Mouse (Mus musculus) hindbrain, embryonic 12.5 days (tissue): ENCODE results near the gene Ddc. TPM values are rescaled to one million over a fixed set of nuclear protein-coding genes. Genes with fewer than 3 reads are reported as not detected.

Experiments
- ATAC-seq: fragments of 200-750 bp; cut with Nextera tagmentation; 2 replicates; pipeline ENCODE4 v1.8.0; 2017; ENCODE audit warnings: moderate TSS enrichment; ENCODE audit not compliant: low FRiP score
- H3K27ac ChIP-seq: fragments of 300-500 bp; sonication (generic); 2 replicates; pipeline ENCODE4 v1.5.1; 2016; ENCODE audit warnings: mild to moderate bottlenecking
- H3K27me3 ChIP-seq: fragments of 300-500 bp; sonication (generic); 2 replicates; pipeline ENCODE4 v1.6.1; 2016; ENCODE audit warnings: mild to moderate bottlenecking
- H3K36me3 ChIP-seq: fragments of 300-500 bp; sonication (generic); 2 replicates; pipeline ENCODE4 v1.6.1; 2016; ENCODE audit warnings: mild to moderate bottlenecking
- H3K4me1 ChIP-seq: fragments of 300-500 bp; sonication (generic); 2 replicates; pipeline ENCODE4 v1.6.1; 2016
- H3K4me2 ChIP-seq: fragments of 300-500 bp; sonication (generic); replicated peaks from 2 replicates; pipeline ENCODE4 v1.6.1; 2016; ENCODE audit warnings: mild to moderate bottlenecking
- H3K4me3 ChIP-seq: fragments of 300-500 bp; sonication (generic); 2 replicates; pipeline ENCODE4 v1.5.1; 2016; ENCODE audit warnings: mild to moderate bottlenecking
- H3K9ac ChIP-seq: fragments of 300-500 bp; sonication (generic); 2 replicates; pipeline ENCODE4 v1.6.1; 2016; ENCODE audit warnings: mild to moderate bottlenecking, moderate library complexity
- H3K9me3 ChIP-seq: fragments of 300-500 bp; sonication (generic); replicated peaks from 2 replicates; pipeline ENCODE4 v1.6.1; 2016; ENCODE audit warnings: mild to moderate bottlenecking
- WGBS: fragments of 180-500 bp; shearing (Covaris S2); methylation state at CpG from one replicate; pipeline ENCODE4 v1.1.7; 2016; 5-methylcytosine and 5-hydroxymethylcytosine counted together
- polyA plus RNA-seq: library from polyadenylated mRNA; unstranded; fragments of >200 nt; fragmentation: Nextera tagmentation; extraction: Ambion mirVana; gene quantifications from 2 replicates; pipeline ENCODE4 v1.2.1, GENCODE M21; 2016

Gene Ddc
- polyA plus RNA-seq, 1 experiment from 2014 or later, result 8.3 TPM

DNA sequence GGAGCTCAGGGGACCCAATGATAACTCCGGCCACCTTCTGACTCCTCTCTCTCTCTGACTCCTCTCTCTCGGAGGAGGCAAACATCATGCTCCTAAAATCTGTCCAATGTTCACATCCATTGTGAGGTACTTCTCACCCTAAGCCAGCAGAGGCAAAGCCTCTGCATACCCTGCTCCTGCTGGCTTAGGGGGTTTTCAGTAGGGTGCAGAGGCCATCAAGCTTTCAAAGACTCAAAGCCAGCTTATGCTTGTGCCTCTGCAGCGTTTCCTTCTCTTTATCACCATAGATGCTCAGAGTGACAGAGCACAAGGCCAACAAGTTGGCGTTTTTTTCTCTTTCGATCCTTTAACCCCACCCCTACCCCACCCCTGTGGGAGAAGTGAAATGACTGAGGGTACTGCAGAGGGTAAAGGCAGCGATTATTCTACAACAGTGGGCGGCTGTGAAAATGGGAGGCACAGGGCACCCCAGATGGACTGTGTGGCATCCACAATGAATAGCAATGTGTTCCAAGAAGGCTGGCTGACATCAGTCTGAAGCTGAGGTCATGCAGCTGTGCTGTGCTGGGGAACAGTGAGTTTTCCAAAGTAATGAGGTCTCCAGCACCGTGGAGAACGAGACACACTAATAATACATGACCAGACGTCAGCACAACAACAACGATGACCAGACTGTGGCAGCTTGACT lies 34.3 kb upstream of the Ddc start:
- peak overlapping the region; percentile 23; the same call in 1 of the 2 replicates for H3K27ac ChIP-seq
- peaks cover 43% of the 10 kb centered on the region for H3K36me3 ChIP-seq
- H3K4me3 ChIP-seq, result no peak overlapping the region
- H3K4me1 ChIP-seq, result peaks cover 9% of the 10 kb centered on the region; the same call in 1 of the 2 replicates
- 50% methylated on average over 11 of the region's 11 CpGs for WGBS
- peak; percentile 42; the same call in 1 of the 2 replicates for ATAC-seq
- H3K9ac ChIP-seq, result no peak overlapping the region
- H3K9me3 ChIP-seq, result no peaks in the 10 kb centered on the region
- H3K27me3 ChIP-seq, result no peaks in the 10 kb centered on the region
- H3K4me2 ChIP-seq, result no peak overlapping the region

- 49% methylated on average over 5 of the region's 5 CpGs for WGBS
- Histone ChIP-seq H3K27me3 (no peaks in the 10 kb centered on the region), H3K4me1 (peaks cover 9% of the 10 kb centered on the region; the same call in 1 of the 2 replicates), H3K4me2 (no peak overlapping the region), H3K27ac (peak overlapping the region; percentile 23; the same call in 1 of the 2 replicates), H3K4me3 (no peak overlapping the region), H3K9me3 (no peaks in the 10 kb centered on the region), H3K9ac (no peak overlapping the region), H3K36me3 (peaks cover 38% of the 10 kb centered on the region)
- no peak; the same call in 1 of the 2 replicates for ATAC-seq
Measured at GRCm38 (mm10) chr11:11931688-11932087, 33.7 kb upstream of the Ddc start.

DNA sequence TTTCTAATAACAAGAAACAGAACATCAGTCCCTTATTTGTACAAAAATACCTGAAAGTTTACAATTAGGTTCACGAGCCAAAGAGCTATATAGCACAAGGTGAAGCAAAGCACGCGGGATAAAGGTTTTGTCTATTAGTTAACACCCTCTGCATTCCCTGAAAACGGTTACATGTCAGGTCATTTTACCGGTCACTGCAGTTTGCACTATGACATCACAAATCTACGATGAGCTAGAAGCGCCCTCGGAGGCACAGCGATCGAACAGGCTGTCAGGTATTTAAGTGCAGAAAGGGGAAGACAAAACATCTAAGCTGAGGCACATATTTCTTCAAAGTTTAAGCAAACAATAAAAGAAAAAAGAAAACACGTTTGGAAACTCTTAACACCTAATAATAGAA lies 32.6 kb upstream of the Ddc start:
- Histone ChIP-seq H3K27me3 (no peaks in the 10 kb centered on the region), H3K4me1 (peaks cover 9% of the 10 kb centered on the region; the same call in 1 of the 2 replicates), H3K36me3 (peaks cover 28% of the 10 kb centered on the region), H3K4me2 (no peak overlapping the region), H3K4me3 (no peak overlapping the region), H3K9ac (no peak overlapping the region), H3K27ac (no peak overlapping the region), H3K9me3 (no peaks in the 10 kb centered on the region)
- ATAC-seq, result no peak
- WGBS, result 92% methylated on average over 11 of the region's 11 CpGs

- H3K27ac ChIP-seq, result no peak overlapping the region
- H3K4me1 ChIP-seq, result peaks cover 9% of the 10 kb centered on the region; the same call in 1 of the 2 replicates
- no peak overlapping the region for H3K4me3 ChIP-seq
- H3K27me3 ChIP-seq, result no peaks in the 10 kb centered on the region
- peaks cover 22% of the 10 kb centered on the region for H3K36me3 ChIP-seq
- no peak overlapping the region for H3K4me2 ChIP-seq
- WGBS, result 95% methylated on average over 3 of the region's 3 CpGs
- H3K9me3 ChIP-seq, result no peaks in the 10 kb centered on the region
- no peak overlapping the region for H3K9ac ChIP-seq
- ATAC-seq, result no peak
Measured at GRCm38 (mm10) chr11:11929059-11929458, 31.1 kb upstream of the Ddc start.

- Histone ChIP-seq H3K9me3 (no peaks in the 10 kb centered on the region), H3K27me3 (no peaks in the 10 kb centered on the region), H3K4me2 (no peak overlapping the region), H3K36me3 (peaks cover 18% of the 10 kb centered on the region), H3K27ac (no peak overlapping the region), H3K4me1 (peaks cover 9% of the 10 kb centered on the region; the same call in 1 of the 2 replicates), H3K9ac (no peak overlapping the region), H3K4me3 (no peak overlapping the region)
- 90% methylated on average over 2 of the region's 2 CpGs for whole genome bisulfite sequencing
- ATAC-seq, result no peak
Measured at GRCm38 (mm10) chr11:11928586-11928985, 30.6 kb upstream of the Ddc start.

DNA sequence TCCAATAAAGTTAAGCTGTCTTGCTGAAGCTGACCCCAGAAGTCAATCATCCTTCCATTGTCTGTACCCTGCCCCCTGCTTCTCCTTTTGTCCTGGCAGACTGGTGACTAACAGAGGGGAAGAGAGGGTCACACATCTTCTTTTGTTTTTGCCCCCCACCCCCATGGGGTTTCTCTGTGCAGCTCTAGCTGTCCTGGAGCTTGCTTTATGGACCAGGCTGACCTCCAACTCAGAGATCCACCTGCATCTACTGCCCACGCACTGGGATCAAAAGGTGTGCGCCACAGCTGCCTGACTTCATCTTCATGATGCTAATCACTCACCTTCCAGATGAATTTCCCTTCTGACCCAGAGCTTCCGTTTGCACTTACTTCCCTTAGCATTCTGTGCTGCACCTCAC lies 26.0 kb upstream of the Ddc start:
- Histone ChIP-seq H3K9me3 (no peaks in the 10 kb centered on the region), H3K4me3 (no peak overlapping the region), H3K27me3 (no peaks in the 10 kb centered on the region), H3K9ac (no peak overlapping the region), H3K4me1 (no peaks in the 10 kb centered on the region), H3K4me2 (no peak overlapping the region), H3K27ac (no peak overlapping the region), H3K36me3 (no peaks in the 10 kb centered on the region)
- ATAC-seq, result no peak
- WGBS, result 24% methylated on average over 3 of the region's 3 CpGs

DNA sequence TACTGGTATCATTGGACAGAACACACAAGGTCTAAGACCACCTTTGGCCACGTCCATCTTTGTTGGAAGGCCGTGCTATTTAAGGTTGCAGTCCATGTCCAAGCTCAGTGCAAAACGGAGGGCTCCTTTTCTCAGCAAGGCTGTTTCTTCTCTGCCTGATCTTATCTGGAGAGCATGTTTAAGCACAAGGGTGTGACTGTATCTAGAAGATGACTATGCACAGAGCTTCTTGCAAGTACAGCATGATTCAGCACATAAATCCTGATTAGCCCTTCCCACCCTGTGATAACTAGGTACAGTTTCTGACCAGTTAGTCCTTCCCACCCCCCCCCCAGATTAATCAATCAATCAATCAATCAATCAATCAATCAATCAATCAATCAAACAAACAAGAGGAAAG lies 25.4 kb upstream of the Ddc start:
- H3K4me2 ChIP-seq, result no peak overlapping the region
- no peaks in the 10 kb centered on the region for H3K9me3 ChIP-seq
- ATAC-seq, result no peak
- H3K9ac ChIP-seq, result no peak overlapping the region
- no peaks in the 10 kb centered on the region for H3K36me3 ChIP-seq
- no peak overlapping the region for H3K27ac ChIP-seq
- 89% methylated on average over 3 of the region's 3 CpGs for WGBS
- no peaks in the 10 kb centered on the region for H3K27me3 ChIP-seq
- no peaks in the 10 kb centered on the region for H3K4me1 ChIP-seq
- H3K4me3 ChIP-seq, result no peak overlapping the region

- H3K4me1 ChIP-seq, result no peaks in the 10 kb centered on the region
- H3K36me3 ChIP-seq, result no peaks in the 10 kb centered on the region
- H3K4me3 ChIP-seq, result no peak overlapping the region
- H3K27me3 ChIP-seq, result no peaks in the 10 kb centered on the region
- H3K4me2 ChIP-seq, result no peak overlapping the region
- 93% methylated on average over 2 of the region's 2 CpGs for WGBS
- H3K9ac ChIP-seq, result no peak overlapping the region
- H3K27ac ChIP-seq, result no peak overlapping the region
- H3K9me3 ChIP-seq, result no peaks in the 10 kb centered on the region
- ATAC-seq, result no peak
Measured at GRCm38 (mm10) chr11:11922106-11922505, 24.2 kb upstream of the Ddc start.

DNA sequence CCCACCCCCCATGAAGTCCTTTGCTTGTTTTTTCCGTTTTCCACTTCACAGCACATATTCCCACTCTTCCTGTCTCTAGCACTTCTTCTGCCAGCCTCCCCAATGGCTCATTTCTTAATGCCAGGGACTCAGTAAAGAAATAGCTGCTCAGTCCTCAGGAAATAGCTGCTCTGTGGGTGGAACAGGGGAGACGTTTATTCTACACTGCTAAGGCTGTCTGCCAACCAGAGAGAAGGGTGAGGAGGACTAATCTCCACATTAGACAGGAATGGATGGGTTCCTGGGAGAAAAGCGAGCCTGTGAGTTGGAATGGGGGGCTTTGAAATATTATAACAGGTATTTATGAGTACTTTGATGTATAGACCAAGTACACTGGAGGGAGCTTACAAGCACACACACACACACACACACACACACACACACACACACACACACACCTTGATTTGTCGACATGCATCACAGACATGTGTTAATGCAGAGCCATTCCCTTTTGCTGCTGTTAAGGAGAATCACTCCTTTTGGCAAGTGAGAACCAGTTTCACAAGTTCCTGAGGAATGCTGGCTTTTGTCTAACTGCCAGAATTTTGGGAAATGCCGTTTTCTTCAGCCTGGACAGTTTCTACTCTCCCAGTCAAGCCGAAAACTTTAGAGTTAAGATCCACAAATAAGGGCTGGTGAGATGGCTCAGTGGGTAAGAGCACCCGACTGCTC lies 9.9 kb upstream of the Ddc start:
- 65% methylated on average over 7 of the region's 7 CpGs for whole genome bisulfite sequencing
- H3K4me3 ChIP-seq, result no peak overlapping the region
- no peak overlapping the region for H3K27ac ChIP-seq
- H3K36me3 ChIP-seq, result no peaks in the 10 kb centered on the region
- no peaks in the 10 kb centered on the region for H3K4me1 ChIP-seq
- no peak for ATAC-seq
- no peak overlapping the region for H3K9ac ChIP-seq
- no peak overlapping the region for H3K4me2 ChIP-seq
- no peaks in the 10 kb centered on the region for H3K27me3 ChIP-seq
- no peaks in the 10 kb centered on the region for H3K9me3 ChIP-seq

- H3K9ac ChIP-seq, result no peak overlapping the region
- no peak overlapping the region for H3K4me3 ChIP-seq
- no peaks in the 10 kb centered on the region for H3K27me3 ChIP-seq
- H3K36me3 ChIP-seq, result no peaks in the 10 kb centered on the region
- H3K9me3 ChIP-seq, result no peaks in the 10 kb centered on the region
- H3K4me1 ChIP-seq, result no peaks in the 10 kb centered on the region
- no peak overlapping the region for H3K4me2 ChIP-seq
- no peak for ATAC-seq
- H3K27ac ChIP-seq, result no peak overlapping the region
Measured at GRCm38 (mm10) chr11:11905518-11905917, 7.6 kb upstream of the Ddc start.

GRCm38 (mm10) chr11:11904995-11905394 lies 7.1 kb upstream of the Ddc start:
- ATAC-seq, result no peak
- H3K4me2 ChIP-seq, result no peak overlapping the region
- no peaks in the 10 kb centered on the region for H3K27me3 ChIP-seq
- no peaks in the 10 kb centered on the region for H3K36me3 ChIP-seq
- H3K9me3 ChIP-seq, result no peaks in the 10 kb centered on the region
- no peak overlapping the region for H3K9ac ChIP-seq
- no peak overlapping the region for H3K4me3 ChIP-seq
- no peaks in the 10 kb centered on the region for H3K4me1 ChIP-seq
- 67% methylated on average over 5 of the region's 5 CpGs for WGBS
- H3K27ac ChIP-seq, result no peak overlapping the region

- no peak overlapping the region for H3K4me3 ChIP-seq
- no peaks in the 10 kb centered on the region for H3K9me3 ChIP-seq
- no peak overlapping the region for H3K27ac ChIP-seq
- no peaks in the 10 kb centered on the region for H3K27me3 ChIP-seq
- ATAC-seq, result no peak
- WGBS, result 79% methylated on average over 5 of the region's 5 CpGs
- H3K4me2 ChIP-seq, result no peak overlapping the region
- no peaks in the 10 kb centered on the region for H3K4me1 ChIP-seq
- no peak overlapping the region for H3K9ac ChIP-seq
- no peaks in the 10 kb centered on the region for H3K36me3 ChIP-seq
Measured at GRCm38 (mm10) chr11:11901509-11901908, 3.6 kb upstream of the Ddc start.

GRCm38 (mm10) chr11:11898496-11898895 lies 552 bp upstream of the Ddc start:
- Histone ChIP-seq H3K4me3 (no peak overlapping the region), H3K9ac (no peak overlapping the region), H3K4me1 (no peaks in the 10 kb centered on the region), H3K27me3 (no peaks in the 10 kb centered on the region), H3K27ac (no peak overlapping the region), H3K36me3 (no peaks in the 10 kb centered on the region), H3K9me3 (no peaks in the 10 kb centered on the region), H3K4me2 (no peak overlapping the region)
- no peak for ATAC-seq
- WGBS, result 86% methylated on average over 3 of the region's 3 CpGs
